Mouse (Mus musculus) CH12.LX (cell line): ENCODE measurements around the gene Plxnb2. TPM values are rescaled to one million over a fixed set of nuclear protein-coding genes. Genes with fewer than 3 reads are reported as not detected.

ENCODE experiments used
- DNase-seq: peaks from one replicate; pipeline ENCODE4 v3.0.0-alpha.2; 2013; ENCODE audit errors: extremely low read depth
- H3K27ac ChIP-seq: 2 replicates; pipeline ENCODE4 v1.5.1; 2012; ENCODE audit warnings: low read depth, mild to moderate bottlenecking, control low read depth, moderate library complexity; ENCODE audit not compliant: insufficient read depth
- H3K27me3 ChIP-seq: replicated peaks from 2 replicates; pipeline ENCODE3; 2012; ENCODE audit warnings: inconsistent platforms
- H3K36me3 ChIP-seq, 2 experiments: replicated peaks in 1 of 2; 2 replicates each; pipeline versions ENCODE3 to v1.6.1; 2012; ENCODE audit warnings: inconsistent platforms in 1 of 2, low read length in 1 of 2, mild to moderate bottlenecking in 1 of 2, mixed read lengths in 1 of 2, moderate library complexity in 1 of 2; ENCODE audit not compliant: control insufficient read depth in 1 of 2, insufficient read depth in 1 of 2
- H3K4me1 ChIP-seq, 2 experiments: 2 replicates each; pipeline ENCODE4 v1.6.1; 2012; ENCODE audit warnings: inconsistent platforms in 1 of 2, moderate library complexity in 1 of 2; ENCODE audit not compliant: insufficient read depth in 2 of 2, control insufficient read depth in 1 of 2
- H3K4me2 ChIP-seq: 2 replicates; pipeline ENCODE4 v1.6.1; 2012; ENCODE audit warnings: low read depth, mild to moderate bottlenecking, control low read depth; ENCODE audit not compliant: poor library complexity, insufficient read depth, severe bottlenecking
- H3K4me3 ChIP-seq, 3 experiments: fragments of 150-350 bp in 1 of 3; sonication (generic) in 1 of 3; replicated peaks in 1 of 3; 2 replicates each; pipeline versions ENCODE3 to v1.5.1; 2011 to 2012; ENCODE audit warnings: low read depth in 2 of 3, low read length in 2 of 3, mild to moderate bottlenecking in 2 of 3, moderate library complexity in 2 of 3, control low read depth in 1 of 3, improper control_type of control experiment in 1 of 3, inconsistent platforms in 1 of 3, mixed read lengths in 1 of 3; ENCODE audit not compliant: poor library complexity in 1 of 3
- H3K79me2 ChIP-seq: replicated peaks from 2 replicates; pipeline ENCODE4 v1.6.1; 2012; ENCODE audit warnings: mild to moderate bottlenecking, moderate library complexity; ENCODE audit not compliant: control insufficient read depth, poor library complexity, insufficient read depth, severe bottlenecking; ENCODE audit errors: extremely low read depth
- H3K9ac ChIP-seq: 2 replicates; pipeline ENCODE4 v1.6.1; 2012; ENCODE audit warnings: low read depth, mild to moderate bottlenecking, control low read depth, moderate library complexity; ENCODE audit not compliant: insufficient read depth
- H3K9me3 ChIP-seq: replicated peaks from 2 replicates; pipeline ENCODE3; 2012; ENCODE audit warnings: low read length, inconsistent platforms, mixed read lengths
- CHD2 ChIP-seq: IDR thresholded peaks from 2 replicates; pipeline ENCODE4 v1.6.1; 2011; ENCODE audit warnings: low read length, improper control_type of control experiment
- ELF1 ChIP-seq: IDR thresholded peaks from 2 replicates; pipeline ENCODE4 v1.6.1; 2014; ENCODE audit warnings: low read depth, mild to moderate bottlenecking, inconsistent platforms, low read length, improper control_type of control experiment
- MAX ChIP-seq: IDR thresholded peaks from 2 replicates; pipeline ENCODE4 v1.6.1; 2011; ENCODE audit warnings: low read length, improper control_type of control experiment
- MAZ ChIP-seq: IDR thresholded peaks from 2 replicates; pipeline ENCODE4 v1.6.1; 2012; ENCODE audit warnings: low read depth, mild to moderate bottlenecking, inconsistent platforms, low read length, improper control_type of control experiment, moderate library complexity
- NRF1 ChIP-seq: IDR thresholded peaks from 2 replicates; pipeline ENCODE4 v1.6.1; 2014; ENCODE audit warnings: low read depth, mild to moderate bottlenecking, inconsistent platforms, low read length, improper control_type of control experiment, moderate library complexity
- SIN3A ChIP-seq: IDR thresholded peaks from 2 replicates; pipeline ENCODE4 v1.6.1; 2012; ENCODE audit warnings: low read length, improper control_type of control experiment, inconsistent platforms
- SMC3 ChIP-seq: IDR thresholded peaks from 2 replicates; pipeline ENCODE4 v1.6.1; 2011; ENCODE audit warnings: low read depth, low read length, improper control_type of control experiment
- UBTF ChIP-seq: IDR thresholded peaks from 2 replicates; pipeline ENCODE4 v1.6.1; 2012; ENCODE audit warnings: low read depth, mild to moderate bottlenecking, inconsistent platforms, low read length, improper control_type of control experiment, moderate library complexity
- ZKSCAN1 ChIP-seq: IDR thresholded peaks from 2 replicates; pipeline ENCODE4 v1.6.1; 2012; ENCODE audit warnings: low read depth, inconsistent platforms, low read length, improper control_type of control experiment, borderline replicate concordance
- dilution Hi-C: fragments of 300-500 bp; cut with MboI; formaldehyde crosslinking; loops from 2 replicates; pipeline ENCODE4 v1.14.3; 2020; ENCODE audit warnings: low sequenced_read_pairs; ENCODE audit not compliant: extremely low pct_unique_long_range_greater_than_20kb, extremely low pct_ligation_motif_present
- in situ Hi-C: fragments of 300-500 bp; cut with MboI; formaldehyde crosslinking; loops from 3 replicates; pipeline ENCODE4 v1.14.3; 2019; ENCODE audit warnings: low sequenced_read_pairs, low pct_ligation_motif_present, low pct_unique_long_range_greater_than_20kb, mixed read lengths
- polyA plus RNA-seq: library from polyadenylated mRNA; unstranded; fragments of >175 nt; gene quantifications from 2 replicates; pipeline ENCODE4 v1.2.1, GENCODE M21; 2012; ENCODE audit warnings: low read depth; ENCODE audit not compliant: insufficient read length
- total RNA-seq, 2 experiments: library from RNA; depleted of rRNA; stranded (reverse); fragments of 300-350 nt in 1 of 2; fragments of >200 nt in 1 of 2; gene quantifications; 2 replicates each; pipeline ENCODE4 v1.2.3; 2012 to 2014

Plxnb2 gene
- total and polyA plus RNA-seq, 3 experiments, result 2.9 to 51.5 (median 4.5) TPM

DNA sequence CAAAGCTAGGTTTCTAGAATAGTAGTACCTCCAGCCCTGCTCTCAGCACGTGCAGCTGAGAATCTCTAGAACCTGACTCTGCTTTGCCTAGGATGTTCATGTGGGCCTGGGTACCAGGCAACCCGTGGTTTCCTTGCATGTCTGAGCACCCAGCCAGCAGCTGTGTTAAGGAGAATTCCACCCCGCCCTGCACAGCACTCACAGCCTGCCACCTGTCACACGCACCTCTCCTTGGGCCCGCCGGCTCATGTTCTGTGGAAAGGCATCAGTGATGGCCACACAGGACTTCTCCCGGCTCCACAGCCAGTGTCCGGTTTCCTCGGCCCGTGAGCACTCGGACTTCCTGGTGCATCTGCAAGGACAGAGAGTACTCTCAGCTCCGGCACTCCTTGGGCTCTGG is 15.1 kb downstream of the Plxnb2 start:
- Histone ChIP-seq H3K36me3 (peaks cover 39 to 55% of the 10 kb centered on the region in 2 experiments), H3K4me3 (no peak overlapping the region)

DNA sequence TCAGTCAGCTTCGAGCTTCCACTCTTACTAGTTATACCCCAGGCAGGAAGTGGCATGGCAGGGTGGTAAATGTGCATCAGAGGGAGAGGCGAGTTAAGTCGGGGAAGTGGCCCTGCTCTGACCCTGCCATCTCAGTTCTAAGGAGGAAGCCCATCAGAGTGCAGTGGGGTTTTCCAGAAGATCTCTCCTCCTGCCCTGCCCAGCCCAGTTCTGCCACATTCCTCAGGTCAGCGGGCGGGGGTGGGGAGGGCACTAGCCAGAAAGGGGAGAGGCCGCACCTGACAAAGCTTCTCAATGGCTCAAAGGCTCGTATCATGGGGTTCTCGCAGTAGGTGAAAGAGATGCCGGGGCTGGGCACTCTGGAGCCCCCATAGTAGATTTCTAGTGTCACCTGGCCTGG is 19.2 kb downstream of the Plxnb2 start:
- in situ Hi-C loops (no loop called here), dilution Hi-C loops (no loop called here)
- no peak overlapping the region for H3K27ac ChIP-seq
- DNase-seq, result no peak
- H3K4me2 ChIP-seq, result no peak overlapping the region
- H3K4me1 ChIP-seq, result peaks cover 4 to 37% of the 10 kb centered on the region in 2 experiments
- H3K9me3 ChIP-seq, result no peaks in the 10 kb centered on the region
- no peak for TF ChIP-seq MAX
- no peak for TF ChIP-seq CHD2
- no peaks in the 10 kb centered on the region for H3K79me2 ChIP-seq
- H3K4me3 ChIP-seq, result no peak overlapping the region
- no peak overlapping the region for H3K9ac ChIP-seq
- no peaks in the 10 kb centered on the region for H3K27me3 ChIP-seq
- peaks cover 63 to 78% of the 10 kb centered on the region in 2 experiments for H3K36me3 ChIP-seq

More for the DNA sequence above, 15.1 kb downstream of the Plxnb2 start:
- dilution Hi-C loops, result no loop called here
- Histone ChIP-seq H3K79me2 (no peaks in the 10 kb centered on the region), H3K9ac (no peak overlapping the region), H3K27ac (no peak overlapping the region), H3K4me1 (peaks cover 4 to 44% of the 10 kb centered on the region in 2 experiments), H3K4me2 (no peak overlapping the region), H3K27me3 (no peaks in the 10 kb centered on the region), H3K9me3 (no peaks in the 10 kb centered on the region)
- in situ Hi-C loops, result no loop called here
- no peak for TF ChIP-seq ZKSCAN1
- no peak for TF ChIP-seq UBTF
- TF ChIP-seq SMC3, result no peak
- DNase-seq, result no peak

DNA sequence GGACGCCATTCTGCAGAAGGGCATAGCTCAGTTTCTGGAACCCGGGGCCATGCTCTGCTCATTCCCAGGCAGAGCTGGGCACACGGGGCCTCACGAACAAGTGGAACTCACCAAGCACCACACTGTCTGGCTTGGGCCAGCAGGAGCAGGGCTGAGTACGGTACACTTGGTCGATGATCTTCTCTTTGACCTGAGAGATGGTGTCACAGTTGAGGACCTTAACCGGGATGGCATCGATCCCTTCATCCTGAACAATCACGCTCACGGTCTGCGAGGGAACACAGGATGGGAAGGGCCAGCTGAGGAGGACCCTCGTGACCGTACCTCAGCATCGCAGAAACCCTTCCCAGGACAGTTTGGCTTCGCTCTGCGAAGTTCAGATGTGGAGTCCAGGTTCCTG is 22.1 kb downstream of the Plxnb2 start:
- H3K36me3 ChIP-seq, result peaks cover 62 to 69% of the 10 kb centered on the region in 2 experiments
- peaks cover 3% of the 10 kb centered on the region for H3K27me3 ChIP-seq
- in situ Hi-C loops (no loop called here), dilution Hi-C loops (no loop called here)
- no peak overlapping the region for H3K9ac ChIP-seq
- DNase-seq, result no peak
- H3K27ac ChIP-seq, result no peak overlapping the region
- no peak overlapping the region for H3K4me2 ChIP-seq
- no peaks in the 10 kb centered on the region for H3K9me3 ChIP-seq
- TF ChIP-seq NRF1 (no peak), ELF1 (no peak), SIN3A (no peak), MAZ (no peak)
- H3K4me3 ChIP-seq, result no peak overlapping the region
- peaks cover 0 to 14% of the 10 kb centered on the region in 2 experiments; a peak in 2 of 4 replicates for H3K4me1 ChIP-seq
- H3K79me2 ChIP-seq, result no peaks in the 10 kb centered on the region
